Mouse (Mus musculus) spleen, adult 2 months (tissue): ENCODE measurements around the gene Nxnl2.

Experiments
- CTCF ChIP-seq: fragments of 200-500 bp; IDR thresholded peaks from 2 replicates; pipeline ENCODE4 v1.5.1; 2011; ENCODE audit warnings: mild to moderate bottlenecking, inconsistent platforms; ENCODE audit not compliant: insufficient read depth, insufficient read length, insufficient replicate concordance; ENCODE audit errors: extremely low read depth
- POLR2A ChIP-seq: fragments of 200-500 bp; IDR thresholded peaks from 2 replicates; pipeline ENCODE4 v1.6.1; 2011; ENCODE audit warnings: low read depth, low read length, inconsistent platforms

GRCm38 (mm10) chr13:51178932-51179331, 8.1 kb downstream of the Nxnl2 start:
- no peak for TF ChIP-seq CTCF
- no peak for TF ChIP-seq POLR2A
